Mouse (Mus musculus): ENCODE measurements around the gene Psapl1.

DNA sequence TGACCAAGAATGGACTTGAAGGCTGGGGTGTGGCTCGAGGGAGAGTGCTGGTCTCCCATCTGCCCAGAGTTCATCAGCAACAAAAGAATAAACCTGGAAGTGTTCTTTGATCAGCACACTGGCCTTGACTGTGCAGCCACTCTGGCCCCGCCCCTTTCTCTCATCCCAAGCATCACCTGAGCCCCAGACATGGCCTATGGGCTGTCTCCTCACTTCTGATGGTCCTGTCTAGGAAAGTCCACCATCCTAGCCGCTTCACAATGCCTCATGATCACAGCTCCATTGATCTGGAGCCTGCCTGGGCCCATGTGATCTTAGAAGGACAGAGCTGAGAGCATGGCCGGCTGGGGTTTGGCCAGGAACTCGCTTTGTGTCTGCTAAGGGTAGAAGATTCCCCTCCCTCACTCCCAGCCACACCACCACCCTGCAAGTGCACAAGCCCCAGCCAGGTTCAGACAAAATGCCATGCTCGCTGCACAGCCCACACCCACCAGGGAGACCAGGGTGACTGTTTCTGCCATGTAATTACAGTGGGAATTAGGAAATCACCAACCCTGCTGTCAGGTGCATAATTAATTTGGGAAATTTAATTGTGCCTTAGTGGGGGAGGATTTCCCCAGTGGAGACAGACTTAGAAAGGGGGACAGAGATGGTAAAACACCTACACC lies 37.3 kb upstream of the Psapl1 start:
- TF ChIP-seq POLR2A (IDR thresholded peaks at IDR 0.05; ENCODE audit: extremely low read depth, insufficient read depth, low read length) (no peak), CTCF (IDR thresholded peaks at IDR 0.05; ENCODE audit: low read depth, low read length) (no peak)
